Mouse (Mus musculus): ENCODE measurements around the gene Sspn. TPM values are rescaled to one million over a fixed set of nuclear protein-coding genes. Genes with fewer than 3 reads are reported as not detected.

Gene Sspn
- polyA plus RNA-seq, 1 experiment, result 16.8 TPM

DNA sequence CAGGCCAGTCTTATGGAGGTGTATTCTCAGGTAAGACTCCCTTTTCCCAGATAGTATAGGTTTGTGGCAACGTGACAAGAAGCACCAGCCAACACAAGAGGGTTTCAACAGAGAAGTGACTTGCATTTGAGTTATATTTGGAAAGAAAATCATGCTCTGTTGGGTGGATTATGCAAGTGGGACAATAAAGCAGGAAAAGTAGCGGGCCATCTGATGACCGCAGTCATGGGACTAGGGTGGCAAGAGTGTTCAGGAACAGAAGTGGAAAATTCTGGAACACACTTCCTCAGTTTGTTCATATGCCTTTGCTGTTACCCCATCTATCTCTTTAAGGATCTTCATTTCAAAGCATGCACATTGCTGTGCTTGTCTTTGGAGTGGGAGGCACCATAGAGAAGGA lies 82.9 kb downstream of the Sspn start:
- Histone ChIP-seq H3K36me3 (ENCODE audit: control insufficient read depth, insufficient read depth) (no peaks in the 10 kb centered on the region), H3K79me2 (ENCODE audit: control insufficient read depth, insufficient read depth) (no peaks in the 10 kb centered on the region), H3K4me3 (no peak overlapping the region), H3K4me2 (ENCODE audit: low read depth) (no peak overlapping the region), H3ac (ENCODE audit: control insufficient read depth, insufficient read length) (no peak overlapping the region), H3K27me3 (ENCODE audit: control insufficient read depth, insufficient read depth, insufficient read length) (no peaks in the 10 kb centered on the region)
- TF ChIP-seq POLR2AphosphoS2 (IDR thresholded peaks at IDR 0.05; ENCODE audit: insufficient read length, low read depth), result no peak
- TF ChIP-seq TCF3 (IDR thresholded peaks at IDR 0.05; ENCODE audit: insufficient read length, low read depth), result no peak
- TF ChIP-seq E2F4 (IDR thresholded peaks at IDR 0.05; ENCODE audit: insufficient read depth), result no peak
- TF ChIP-seq MAX (IDR thresholded peaks at IDR 0.05; ENCODE audit: low read depth), result no peak
- TF ChIP-seq MYOD1 (IDR thresholded peaks at IDR 0.05; ENCODE audit: control insufficient read depth in 1 of 3, insufficient read length in 2 of 3, low read depth in 2 of 3), result no peak
- TF ChIP-seq POLR2A (IDR thresholded peaks at IDR 0.05; ENCODE audit: insufficient read length, low read depth), result no peak
- no peak for TF ChIP-seq TCF12 (IDR thresholded peaks at IDR 0.05; ENCODE audit: insufficient read depth, poor library complexity, severe bottlenecking)
- no peak for TF ChIP-seq MYOG (IDR thresholded peaks at IDR 0.05; ENCODE audit: control insufficient read depth in 1 of 3, insufficient read depth in 1 of 3, insufficient read length in 2 of 3, low read depth in 2 of 3)
- TF ChIP-seq REST (IDR thresholded peaks at IDR 0.05; ENCODE audit: insufficient read depth, insufficient read length), result no peak
- no peak for TF ChIP-seq CEBPB (IDR thresholded peaks at IDR 0.05; ENCODE audit: insufficient read depth, poor library complexity, severe bottlenecking)
- TF ChIP-seq USF1 (IDR thresholded peaks at IDR 0.05; ENCODE audit: low read depth), result no peak
- TF ChIP-seq SRF (IDR thresholded peaks at IDR 0.05; ENCODE audit: control insufficient read depth, insufficient read length, low read depth), result no peak

Other genes starting within 250 kb of the Sspn start
- 6.3 TPM for gene Rassf8, start 184.9 kb upstream of the Sspn start, polyA plus RNA-seq (2012; fragmentation: generic; extraction: Trizol)
- gene Bhlhe41, start 66.1 kb upstream of the Sspn start, polyA plus RNA-seq (2012; fragmentation: generic; extraction: Trizol), result 15.6 TPM

All from myocyte (in vitro differentiated cells).